Mouse (Mus musculus) ES-E14 (cell line): ENCODE results near the gene Ttyh2.

ENCODE experiments used
- ZC3H11A ChIP-seq: IDR thresholded peaks from 2 replicates; pipeline ENCODE4 v1.6.1; 2012; ENCODE audit warnings: low read depth, mild to moderate bottlenecking, inconsistent platforms, low read length, borderline replicate concordance
- ZNF384 ChIP-seq: IDR thresholded peaks from 2 replicates; pipeline ENCODE4 v1.6.1; 2012; ENCODE audit warnings: low read depth, low read length, inconsistent platforms

GRCm38 (mm10) chr11:114714526-114714925 lies 39.3 kb downstream of the Ttyh2 start:
- TF ChIP-seq ZC3H11A (no peak), ZNF384 (no peak)
